Mouse (Mus musculus) right cerebral cortex, postnatal 25 days (tissue): ENCODE measurements around the gene Aldh1l1.

Source experiments
- DNase-seq: peaks from one replicate; pipeline ENCODE4 v3.0.0; 2022

Gene Aldh1l1

DNA sequence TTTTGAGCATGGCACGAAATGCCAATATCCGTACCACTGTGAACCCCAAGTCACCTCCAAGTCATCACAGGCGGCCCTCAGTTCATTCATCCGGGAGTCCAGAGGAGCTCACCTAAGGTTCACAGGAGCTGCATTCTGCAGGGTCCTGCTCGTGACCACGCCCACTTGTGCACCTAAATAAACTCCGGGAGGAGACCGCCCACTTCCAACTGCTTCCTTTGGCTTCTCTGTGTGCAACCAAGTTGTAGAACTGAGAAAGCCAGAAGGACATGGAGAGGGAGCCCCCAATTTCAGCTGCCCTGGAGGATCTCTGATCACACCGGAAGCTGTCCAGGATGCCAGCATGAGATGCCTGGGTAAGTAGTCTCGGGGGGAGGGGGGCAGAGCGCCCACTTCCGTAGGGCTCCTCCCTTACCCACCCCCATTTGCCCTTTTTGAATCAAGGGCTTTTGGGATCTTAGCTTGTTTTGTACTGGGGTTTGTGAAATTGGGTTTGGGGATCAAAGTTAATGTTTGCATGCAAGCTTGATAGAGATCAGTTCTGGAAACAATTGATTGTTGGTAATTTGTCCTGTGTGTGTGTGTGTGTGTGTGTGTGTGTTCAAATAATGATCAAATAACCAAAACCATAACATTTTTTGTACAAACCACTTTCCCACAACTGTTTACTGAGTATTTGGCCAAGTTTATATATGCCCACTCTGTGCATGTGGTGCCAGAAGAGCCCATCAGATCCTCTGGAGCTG lies at the start of gene Aldh1l1:
Aldh1l1 (plus strand) TSS at position 252 of the 746 bp plus-strand sequence.
- DNase-seq: no peak

DNA sequence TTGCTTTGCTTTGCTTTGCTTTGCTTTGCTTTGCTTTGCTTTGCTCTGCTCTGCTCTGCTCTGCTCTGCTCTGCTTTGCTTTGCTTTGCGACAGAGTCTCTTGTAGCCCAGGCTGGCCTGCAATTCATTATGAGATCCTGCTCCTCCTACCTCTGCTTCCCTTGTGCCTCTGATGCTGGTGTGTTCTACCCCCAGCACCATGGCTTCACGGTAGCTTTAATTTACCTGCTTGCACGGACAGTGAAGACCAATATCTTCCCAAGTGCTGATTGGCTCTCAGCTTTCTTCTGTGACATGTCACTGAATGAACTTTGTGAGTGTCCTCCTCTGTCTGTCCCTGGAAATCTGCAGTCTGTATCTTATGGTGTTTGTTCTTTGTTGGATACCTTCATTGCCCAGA lies 49.2 kb upstream of the Aldh1l1 start:
- DNase-seq: no peak

DNA sequence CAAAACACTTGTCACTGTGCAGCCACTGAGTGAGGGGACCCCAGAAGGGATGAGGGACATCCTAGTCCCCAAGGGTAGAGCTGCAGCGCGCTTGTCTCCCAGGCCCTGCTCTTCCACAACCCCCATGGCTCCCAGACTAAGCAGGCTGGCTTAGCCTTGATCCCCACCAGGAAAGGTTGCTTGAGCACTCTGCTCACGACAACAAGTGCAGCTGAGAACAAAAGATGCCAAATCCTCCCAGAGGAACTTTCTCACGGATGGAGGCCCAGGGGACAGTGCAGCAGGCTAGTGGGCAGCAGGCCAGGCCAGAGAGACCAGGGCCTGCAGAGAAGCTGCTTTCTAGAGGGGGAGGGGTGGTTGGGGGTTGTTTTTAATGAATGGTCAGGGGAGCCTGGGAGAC lies 39.3 kb upstream of the Aldh1l1 start:
- no peak for DNase-seq

DNA sequence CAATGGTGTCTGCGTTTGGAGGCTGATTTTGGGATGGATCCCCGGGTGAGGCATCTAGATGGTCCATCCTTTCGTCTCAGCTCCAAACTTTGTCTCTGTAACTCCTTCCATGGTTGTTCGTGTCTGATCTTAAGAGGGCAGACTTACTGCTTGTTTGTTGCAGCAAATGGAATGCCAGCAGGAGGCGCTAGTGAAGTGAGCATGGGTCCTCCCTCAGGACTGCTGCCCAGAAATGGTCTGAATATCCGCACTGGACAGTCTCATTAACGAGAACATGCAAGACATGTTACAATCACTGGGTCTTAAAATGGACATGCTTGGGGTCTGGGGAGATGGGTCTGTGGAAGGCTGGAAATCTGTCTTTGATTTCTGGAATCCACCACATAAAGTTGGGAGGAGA lies 36.0 kb upstream of the Aldh1l1 start:
- DNase-seq: peak; percentile 71

DNA sequence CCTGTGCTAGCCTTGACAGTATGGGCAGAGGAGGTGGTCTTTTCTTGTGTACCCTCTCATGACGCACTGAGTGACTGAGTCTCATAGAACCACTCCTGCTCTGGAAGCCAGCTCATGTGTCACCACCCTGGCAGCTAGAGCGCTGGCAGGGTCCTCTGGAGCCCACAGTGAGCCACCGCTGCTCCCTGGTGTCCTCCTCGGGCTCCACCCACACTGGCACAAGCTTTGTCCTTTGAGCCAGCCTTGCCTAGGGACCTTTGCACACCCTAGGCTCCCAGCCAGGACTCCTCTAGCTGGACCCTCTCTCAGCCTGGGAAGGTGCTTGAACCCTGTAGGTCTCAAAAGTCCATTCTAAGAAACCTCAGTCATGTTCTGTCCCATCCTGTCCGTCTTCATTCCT lies 35.5 kb upstream of the Aldh1l1 start:
- no peak for DNase-seq

DNA sequence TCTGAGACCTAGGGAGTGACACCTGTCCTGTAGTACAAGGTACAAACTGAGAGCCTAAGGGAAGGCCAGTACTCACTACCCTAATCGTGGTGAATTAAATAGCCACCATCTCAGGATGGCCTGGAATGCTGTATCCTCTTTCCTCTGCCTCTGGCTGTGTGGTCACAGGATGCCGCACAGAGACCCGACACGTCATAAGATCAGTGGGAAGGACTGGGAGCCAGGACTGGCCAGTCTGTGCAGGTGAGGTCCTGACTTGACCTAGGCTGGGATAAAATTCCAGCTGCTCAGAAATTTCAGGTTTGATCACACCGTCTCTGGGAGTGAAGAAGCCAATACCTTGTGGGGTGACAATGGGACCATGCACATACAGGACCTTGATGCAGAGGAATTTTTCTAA lies 34.7 kb upstream of the Aldh1l1 start:
- DNase-seq: no peak

DNA sequence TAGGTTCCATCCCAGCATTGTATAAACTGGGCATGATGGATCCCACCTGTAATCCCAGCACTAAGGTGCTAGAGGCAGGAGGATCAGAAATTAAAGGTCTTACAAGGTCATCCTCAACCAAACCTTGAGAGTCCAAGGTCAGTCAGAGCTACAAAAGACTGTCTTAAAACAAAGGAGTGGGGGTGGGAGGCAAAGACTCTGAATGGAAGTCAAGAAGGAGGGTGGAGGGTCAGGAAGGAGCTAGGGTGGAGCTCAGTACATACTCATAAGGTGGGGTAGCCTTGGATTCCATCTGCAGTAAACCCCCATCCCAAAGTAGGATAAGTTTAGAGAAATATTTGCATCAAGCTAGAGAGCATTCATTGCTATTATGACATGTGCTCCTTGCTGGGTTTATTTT lies 33.6 kb upstream of the Aldh1l1 start:
- no peak for DNase-seq

DNA sequence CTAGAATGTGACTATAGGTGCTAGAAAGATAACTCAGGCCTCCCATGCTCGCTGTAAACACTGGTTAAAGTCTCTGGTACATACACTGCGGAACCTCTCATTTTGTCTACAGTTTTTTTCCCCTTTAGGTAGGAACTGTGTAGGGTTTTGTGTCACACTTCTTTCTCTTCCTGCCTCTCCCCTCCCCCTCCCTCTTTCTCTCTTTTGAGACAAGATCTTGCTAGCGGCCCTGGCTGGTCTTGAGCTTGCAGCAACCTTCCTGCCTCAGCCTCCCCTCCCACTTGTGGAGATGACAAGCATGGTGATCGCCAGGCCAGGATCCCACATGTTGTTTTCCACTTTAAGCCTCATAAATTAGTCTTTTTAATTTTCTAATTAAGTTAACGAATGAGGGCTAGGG lies 32.5 kb upstream of the Aldh1l1 start:
- DNase-seq: no peak

DNA sequence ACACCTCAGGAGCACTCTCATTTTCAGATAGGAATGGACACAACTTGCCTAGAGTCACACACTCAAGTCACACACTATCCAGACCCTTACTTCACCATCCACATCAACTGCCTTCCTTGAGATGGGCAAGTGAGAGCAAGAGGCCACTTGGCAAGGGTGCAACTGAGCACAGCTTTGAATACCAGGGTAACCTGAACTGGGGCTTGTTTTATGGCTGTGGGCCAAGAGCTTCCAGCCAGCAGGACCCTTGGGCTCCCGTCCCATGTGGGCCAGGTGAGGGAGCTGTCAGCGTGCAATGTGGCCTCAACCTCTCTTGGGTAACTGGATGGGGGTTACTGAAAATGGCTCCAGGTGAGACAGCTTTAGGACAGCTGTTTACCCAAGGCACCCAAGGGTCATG lies 28.8 kb upstream of the Aldh1l1 start:
- DNase-seq: no peak

DNA sequence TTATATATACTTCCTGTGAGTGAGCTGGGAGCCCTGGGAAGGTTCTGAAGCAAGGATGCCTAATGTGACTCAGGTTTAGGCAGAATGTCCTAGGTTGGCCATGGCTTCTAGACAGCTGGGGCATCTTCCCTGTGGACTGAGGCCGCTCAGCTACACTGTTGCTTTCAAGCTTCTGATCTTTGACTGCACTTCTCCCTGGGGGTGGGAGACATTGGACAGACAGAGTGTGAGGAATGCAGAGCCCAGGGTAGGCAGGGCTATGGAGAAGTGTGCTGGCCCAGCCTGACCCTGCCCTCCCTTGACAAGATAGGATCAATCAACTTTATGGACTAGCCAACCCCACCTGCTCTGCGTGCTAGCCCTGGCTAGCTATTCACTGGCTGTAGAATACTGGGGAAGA lies 25.0 kb upstream of the Aldh1l1 start:
- DNase-seq: no peak

DNA sequence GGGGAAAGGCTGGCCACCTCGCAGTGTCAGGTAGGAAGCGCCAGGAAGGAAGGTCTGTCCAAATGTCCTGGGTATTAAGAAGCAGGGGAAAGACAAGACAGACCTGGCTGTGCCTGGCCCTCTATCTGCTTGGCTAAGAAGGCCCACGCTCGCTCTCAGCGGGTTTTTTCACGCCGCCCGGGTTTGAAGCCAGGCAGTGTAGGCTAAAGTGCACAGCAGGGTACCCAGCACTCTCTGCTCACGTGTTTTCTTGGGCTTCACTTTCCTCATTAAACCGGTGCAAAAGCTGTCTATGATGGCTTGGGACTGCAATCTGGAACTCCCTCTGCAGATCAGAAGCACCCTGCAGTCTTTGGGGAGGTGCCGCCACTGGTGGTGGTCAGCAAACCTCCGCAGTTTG lies 24.5 kb upstream of the Aldh1l1 start:
- DNase-seq: no peak

DNA sequence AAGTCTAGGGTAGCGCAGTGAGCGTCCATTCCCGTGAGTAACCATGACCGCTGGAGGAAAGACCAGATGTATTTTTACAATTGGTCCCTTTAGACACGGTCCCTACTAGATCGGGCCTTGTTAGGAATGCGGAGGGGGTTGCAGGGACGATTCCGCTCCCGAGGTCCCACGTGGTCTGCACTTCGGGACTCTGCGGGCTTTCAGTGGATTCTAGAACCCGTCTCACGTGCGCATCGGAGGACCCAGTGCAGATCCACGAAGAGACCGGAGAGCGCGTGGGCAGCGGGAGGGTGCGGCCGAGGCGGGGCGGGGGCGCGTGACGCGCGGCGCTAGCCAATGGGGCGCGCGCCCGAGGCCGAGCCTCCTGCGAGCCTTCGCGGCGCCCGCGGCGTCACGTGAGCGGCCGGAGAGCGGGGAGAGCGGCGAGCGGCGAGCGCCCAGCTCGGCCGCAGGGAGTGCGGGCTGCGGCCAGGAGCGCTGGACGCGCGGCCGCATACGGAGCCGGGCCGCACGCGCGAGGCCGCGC lies 24.0 kb upstream of the Aldh1l1 start, which contains the start of gene Klf15:
Klf15 (plus strand) TSS at position 396 of the 526 bp plus-strand sequence.
- peak; percentile 89 for DNase-seq

DNA sequence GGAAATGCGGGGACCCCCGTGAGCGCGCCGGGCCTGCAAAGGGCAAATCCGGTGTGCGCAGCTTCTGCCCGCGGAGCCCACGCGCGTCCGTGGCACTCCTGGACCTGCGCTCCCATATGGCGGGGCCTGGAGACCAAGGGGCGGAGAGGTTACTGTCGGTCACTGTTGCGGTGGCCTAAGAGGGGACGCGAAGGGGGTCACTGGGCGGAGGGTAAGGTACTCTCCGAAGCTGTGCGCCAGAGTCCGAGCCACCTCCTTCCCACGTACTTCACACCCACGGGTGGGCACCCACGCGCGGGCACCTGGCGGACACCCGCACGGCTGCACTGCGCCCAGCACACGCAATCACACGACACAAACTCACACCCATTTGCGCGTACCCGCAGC lies 23.4 kb upstream of the Aldh1l1 start:
- DNase-seq: peak; percentile 42

DNA sequence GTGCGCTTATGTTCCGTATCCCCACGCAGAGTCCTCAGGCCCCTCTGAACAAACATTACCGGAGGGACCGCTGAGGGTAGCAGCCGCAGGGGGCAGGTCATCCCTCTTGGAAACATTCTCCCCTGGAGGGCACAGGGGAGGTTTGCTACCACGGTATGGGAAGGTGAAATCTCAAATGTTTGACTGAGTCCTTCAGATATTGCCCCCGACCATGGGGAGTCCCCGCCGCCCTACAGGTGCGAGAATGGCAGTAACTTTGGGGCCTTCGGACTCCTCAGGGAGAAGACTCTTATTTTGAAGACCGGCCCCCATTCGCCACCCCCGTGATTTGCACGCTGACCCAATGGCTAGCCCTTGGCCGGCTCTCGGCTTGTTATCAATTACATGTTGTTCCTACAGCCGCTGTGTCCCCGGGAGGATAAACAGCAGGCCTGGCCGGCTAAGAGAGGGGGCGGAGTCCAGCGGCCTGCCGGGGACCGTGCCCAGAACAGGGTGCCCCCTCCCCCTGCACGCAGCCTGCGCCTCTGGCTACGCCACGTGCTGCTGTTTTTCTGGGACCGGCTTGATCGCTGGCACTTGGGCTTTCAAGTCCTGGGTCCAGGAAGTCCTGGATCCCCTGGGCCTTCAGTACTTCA lies 22.9 kb upstream of the Aldh1l1 start:
- DNase-seq: peak; percentile 85

DNA sequence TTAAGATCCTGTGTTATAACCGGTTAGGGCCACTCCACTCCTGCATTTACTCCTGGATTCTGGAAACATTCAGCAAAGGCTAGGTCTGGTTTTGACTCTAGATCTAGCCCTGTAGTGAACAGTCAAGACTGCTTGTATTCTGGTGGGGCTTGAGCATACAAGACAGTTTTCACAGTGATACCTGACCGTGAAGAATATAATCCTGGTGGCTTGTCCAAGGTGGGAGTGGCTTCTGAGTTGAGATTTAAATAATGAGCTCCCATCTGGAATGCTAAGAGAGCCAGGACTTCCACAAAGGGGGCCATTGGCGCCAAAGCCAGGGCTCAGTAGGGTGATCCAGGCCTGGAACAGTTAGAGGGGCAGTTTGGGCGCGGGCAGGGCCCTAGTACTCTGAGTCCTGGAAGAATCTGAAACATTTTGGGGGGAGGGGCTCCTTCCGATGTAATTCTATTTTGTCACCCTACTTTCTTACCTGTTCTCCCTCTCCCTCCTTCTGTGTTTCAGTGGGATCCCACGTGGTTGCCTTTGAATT lies 22.3 kb upstream of the Aldh1l1 start:
- no peak for DNase-seq

DNA sequence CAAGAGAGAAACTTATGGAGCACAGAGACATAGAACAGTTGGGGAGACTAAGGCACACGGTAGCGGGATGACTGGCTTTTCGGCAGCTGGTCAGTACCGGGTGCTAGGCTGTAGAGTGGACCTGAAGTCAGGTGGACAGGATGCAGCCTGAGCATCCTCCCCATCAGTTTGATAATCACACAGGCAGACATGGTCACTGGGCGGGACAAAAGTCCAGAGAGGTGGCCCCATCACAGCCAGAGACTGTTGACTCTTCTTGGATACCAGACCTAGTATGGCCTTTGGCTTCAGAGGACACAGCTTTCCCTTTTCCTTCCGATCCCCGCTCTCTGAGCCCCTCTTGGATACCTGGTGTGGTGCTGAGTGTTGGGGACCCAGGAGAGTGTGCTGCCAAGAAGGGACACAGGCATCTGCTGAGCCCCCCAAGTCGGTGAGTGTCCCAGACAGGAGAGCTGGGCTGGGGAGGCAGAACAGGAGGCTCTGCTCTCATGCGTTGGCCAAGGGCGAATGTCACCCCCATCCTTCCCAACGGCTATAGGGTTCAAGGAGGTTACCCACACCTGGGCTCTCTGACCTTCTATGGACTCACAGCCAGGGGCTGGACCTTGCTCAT lies 21.1 kb upstream of the Aldh1l1 start:
- DNase-seq: no peak

DNA sequence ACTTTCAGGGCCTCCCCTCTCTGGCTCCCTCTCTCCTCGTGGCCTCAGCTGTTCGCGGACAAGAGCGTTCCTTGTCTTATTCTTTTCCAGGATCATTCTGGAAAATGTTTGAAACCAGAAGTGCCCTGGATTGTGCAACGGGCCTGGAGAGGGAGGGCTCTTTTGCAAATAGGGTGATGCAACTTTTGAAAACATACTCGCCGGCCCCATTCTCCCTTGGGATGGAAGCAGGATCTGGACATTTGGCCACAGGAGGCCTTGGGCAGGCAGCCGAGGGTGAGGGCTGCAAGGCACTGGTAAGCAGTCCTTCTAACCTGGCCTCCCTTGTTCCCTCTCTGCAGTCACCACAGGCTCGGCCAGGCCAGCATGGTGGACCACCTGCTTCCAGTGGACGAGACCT lies 20.1 kb upstream of the Aldh1l1 start:
- DNase-seq: no peak

DNA sequence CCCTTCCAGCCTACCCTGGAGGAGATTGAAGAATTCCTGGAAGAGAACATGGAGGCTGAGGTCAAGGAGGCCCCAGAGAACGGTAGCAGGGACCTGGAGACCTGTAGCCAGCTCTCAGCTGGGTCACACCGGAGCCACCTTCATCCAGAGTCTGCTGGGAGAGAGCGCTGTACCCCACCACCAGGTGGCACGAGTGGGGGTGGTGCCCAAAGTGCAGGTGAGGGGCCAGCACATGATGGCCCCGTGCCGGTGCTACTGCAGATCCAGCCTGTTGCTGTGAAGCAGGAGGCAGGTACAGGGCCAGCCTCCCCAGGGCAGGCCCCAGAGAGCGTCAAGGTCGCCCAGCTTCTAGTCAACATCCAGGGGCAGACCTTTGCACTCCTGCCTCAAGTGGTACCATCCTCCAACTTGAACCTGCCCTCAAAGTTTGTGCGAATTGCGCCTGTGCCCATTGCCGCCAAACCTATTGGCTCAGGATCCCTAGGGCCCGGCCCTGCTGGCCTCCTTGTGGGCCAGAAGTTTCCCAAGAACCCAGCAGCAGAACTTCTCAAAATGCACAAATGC lies 19.3 kb upstream of the Aldh1l1 start:
- no peak for DNase-seq

DNA sequence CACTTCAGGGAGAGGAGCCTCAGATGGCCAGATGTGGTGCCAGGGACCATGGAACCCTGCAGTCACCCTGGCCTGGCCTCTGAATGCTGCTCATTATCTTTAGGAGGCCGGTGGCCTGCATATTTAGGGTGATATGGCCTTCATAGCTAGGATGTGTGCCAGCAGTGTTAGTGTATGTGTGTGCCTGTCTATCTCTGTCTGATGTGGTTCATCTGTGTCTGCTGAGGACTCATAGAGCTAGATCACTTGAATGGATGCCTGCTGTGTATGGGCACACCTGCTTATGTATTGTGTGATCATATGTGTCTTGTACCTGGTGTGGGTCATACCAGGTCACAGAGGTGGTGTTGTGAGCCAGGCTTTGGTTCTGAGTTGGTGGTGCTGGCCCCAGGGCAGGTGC lies 18.0 kb upstream of the Aldh1l1 start:
- no peak for DNase-seq

DNA sequence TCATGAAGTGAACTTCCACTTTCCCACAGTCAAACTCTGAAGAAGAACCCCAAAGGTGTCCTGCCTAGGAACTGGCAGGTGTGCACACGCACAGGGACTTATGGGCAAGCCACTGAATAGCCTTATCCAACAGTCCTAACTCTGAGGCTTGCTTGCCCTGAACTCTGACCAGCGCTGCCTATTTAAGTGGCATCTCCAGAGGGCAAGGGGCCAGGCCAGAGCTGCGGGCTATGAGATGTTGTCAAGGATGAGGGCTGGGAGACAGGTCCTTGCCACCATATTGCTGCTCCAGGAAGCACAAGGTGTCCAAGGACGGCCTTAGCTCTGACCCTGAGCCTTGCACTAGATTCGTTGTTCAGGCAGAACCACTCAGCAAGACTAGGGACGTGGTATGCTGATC lies 17.2 kb upstream of the Aldh1l1 start:
- DNase-seq: no peak

DNA sequence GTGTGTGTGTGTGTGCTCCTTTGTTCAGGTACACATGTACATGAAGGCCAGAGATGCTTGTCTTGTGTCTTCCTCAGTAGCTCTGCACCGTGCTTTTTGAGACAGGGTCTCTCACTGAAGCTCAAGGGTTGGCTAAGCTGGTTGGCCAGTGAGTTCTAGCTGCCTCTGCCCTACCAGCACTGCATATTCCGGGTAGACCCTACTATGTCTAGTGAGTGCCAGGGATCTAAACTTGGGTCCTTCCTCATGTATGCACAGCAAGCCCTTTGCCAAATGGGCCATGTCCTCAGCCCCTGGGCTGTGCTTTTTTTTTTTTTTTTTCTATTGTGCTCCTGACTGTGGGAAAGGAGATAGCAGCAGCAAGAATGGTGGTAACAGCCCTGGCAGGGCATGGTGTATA lies 16.0 kb upstream of the Aldh1l1 start:
- no peak for DNase-seq

DNA sequence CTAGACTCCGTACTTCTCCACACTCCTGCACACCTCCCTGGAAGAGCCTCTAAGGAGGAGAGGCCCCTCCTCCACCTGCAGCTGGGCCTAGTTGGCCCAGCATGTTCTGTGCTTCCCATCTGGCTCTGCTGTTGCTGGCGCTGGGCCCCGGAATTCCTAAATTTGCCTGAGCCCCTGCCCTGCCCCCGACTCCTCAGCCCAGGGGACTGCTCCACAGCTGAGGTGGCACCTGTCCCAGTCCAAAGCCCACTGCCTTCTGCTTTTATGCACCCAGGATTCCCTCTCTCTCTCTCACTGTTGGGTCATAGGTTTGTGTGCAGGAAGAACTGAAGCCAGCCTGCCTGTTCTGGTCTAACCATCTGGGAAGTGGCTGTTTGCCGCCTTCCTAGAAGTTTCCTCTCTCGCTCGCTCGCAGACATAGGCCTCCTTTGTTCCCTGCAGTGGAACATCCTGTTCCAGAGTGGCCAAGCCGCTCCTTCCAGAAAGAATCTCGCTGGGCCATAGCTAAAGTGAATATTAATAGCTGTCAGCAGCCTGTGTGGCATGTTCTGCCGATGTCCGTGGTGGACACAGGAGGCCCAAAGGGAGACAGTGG lies 15.2 kb upstream of the Aldh1l1 start:
- peak; percentile 65 for DNase-seq

DNA sequence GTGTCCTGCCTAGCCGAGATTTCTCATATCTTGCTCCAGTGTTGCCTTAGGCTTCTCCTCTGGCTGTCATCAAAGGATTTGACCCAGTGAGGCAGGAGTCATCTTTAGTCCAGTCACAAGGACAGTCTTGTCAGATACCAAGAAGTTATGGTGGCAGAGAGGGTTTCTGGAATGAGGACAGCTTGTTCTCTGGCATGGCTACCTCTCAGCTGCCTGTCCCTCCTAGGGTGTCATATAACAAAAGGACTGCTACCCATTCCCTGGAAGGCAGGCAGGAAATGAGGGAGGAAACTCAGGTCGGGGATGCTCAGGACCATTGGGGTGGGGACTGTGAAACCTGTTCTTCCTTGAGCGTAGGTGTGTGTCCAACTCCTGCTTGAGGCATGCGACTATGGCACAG lies 14.1 kb upstream of the Aldh1l1 start:
- DNase-seq: no peak
